Mouse (Mus musculus) liver, postnatal 0 days (tissue): Measurements from ENCODE around the gene Ctnnb1.

ENCODE experiments used
- CTCF ChIP-seq: sonication (generic); IDR thresholded peaks from 2 replicates; pipeline ENCODE4 v1.5.1; 2016; ENCODE audit warnings: antibody characterized with exemption, low read depth
- EP300 ChIP-seq: IDR thresholded peaks from 2 replicates; pipeline ENCODE4 v1.6.1; 2016; ENCODE audit warnings: antibody characterized with exemption, low read depth, mild to moderate bottlenecking

GRCm38 (mm10) chr9:120988088-120988487, 59.1 kb downstream of the Ctnnb1 start:
- no peak for TF ChIP-seq CTCF
- TF ChIP-seq EP300, result no peak
